Mouse (Mus musculus) lung, postnatal 0 days (tissue): ENCODE results near the gene Rnase13.

Experiments
- CTCF ChIP-seq: IDR thresholded peaks from 2 replicates; pipeline ENCODE4 v1.5.1; 2016; ENCODE audit warnings: antibody characterized with exemption, mild to moderate bottlenecking
- EP300 ChIP-seq: IDR thresholded peaks from 2 replicates; pipeline ENCODE4 v1.6.1; 2016; ENCODE audit warnings: antibody characterized with exemption, mild to moderate bottlenecking, control low read depth

DNA sequence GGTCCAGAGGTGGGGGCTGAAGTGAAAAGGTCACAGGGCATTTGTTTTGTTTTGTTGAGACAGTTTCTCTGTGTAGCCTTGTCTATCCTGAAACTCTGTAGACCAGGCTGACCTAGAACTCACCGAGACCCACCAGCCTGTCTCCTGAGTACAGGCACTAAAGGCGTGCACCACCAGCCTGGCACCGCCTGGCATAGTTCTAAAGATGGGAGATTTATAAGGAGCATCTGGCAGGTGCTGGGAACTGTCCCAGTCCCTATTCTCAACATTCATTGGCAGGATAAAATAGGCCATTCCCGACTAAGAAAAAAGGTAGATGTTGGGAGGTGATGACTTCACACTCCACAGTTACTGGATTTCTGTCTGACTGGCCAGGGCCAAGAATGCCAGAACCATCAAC is 3.6 kb downstream of the Rnase13 start:
- no peak for TF ChIP-seq EP300
- TF ChIP-seq CTCF = no peak
